Mouse (Mus musculus): ENCODE data around the gene Ssr4.
A peak's percentile ranks its signal among the peaks of the same experiment; 100 is the strongest.
"Not testable (repeated sequence)": the region's sequence is repeated elsewhere in the genome, so short reads cannot be mapped to it uniquely, and the experiment has no call there.

The Ssr4 gene

GRCm38 (mm10) chrX:73786364-73787224 is at the start of gene Ssr4, which contains the start of gene Idh3g:
Gene Ssr4, plus strand, starts transcription at chrX:73787028.
Gene Idh3g, minus strand, starts transcription at chrX:73786897.
- DNase-seq (ENCODE audit: low read depth in 2 of 2, low spot score in 2 of 2): peak; percentile 88 to 94

GRCm38 (mm10) chrX:73738155-73738554 is 48.7 kb upstream of the Ssr4 start:
- no peak for DNase-seq (ENCODE audit: low read depth in 2 of 2, low spot score in 2 of 2)

- no peak for DNase-seq (ENCODE audit: low read depth in 2 of 2, low spot score in 2 of 2)
Measured at GRCm38 (mm10) chrX:73739151-73739550, 47.7 kb upstream of the Ssr4 start.

GRCm38 (mm10) chrX:73739841-73740240 is 47.0 kb upstream of the Ssr4 start:
- DNase-seq (ENCODE audit: low read depth in 2 of 2, low spot score in 2 of 2): not testable (repeated sequence)

- no peak for DNase-seq (ENCODE audit: low read depth in 2 of 2, low spot score in 2 of 2)
Measured at GRCm38 (mm10) chrX:73744774-73745481, 41.9 kb upstream of the Ssr4 start.

GRCm38 (mm10) chrX:73748977-73749376 is 37.9 kb upstream of the Ssr4 start:
- no peak for DNase-seq (ENCODE audit: low read depth in 2 of 2, low spot score in 2 of 2)

- DNase-seq (ENCODE audit: low read depth in 2 of 2, low spot score in 2 of 2): no peak
Measured at GRCm38 (mm10) chrX:73756334-73757140, 30.3 kb upstream of the Ssr4 start, which contains the start of gene Plxnb3. Gene Plxnb3, plus strand, starts transcription at chrX:73757090.

- DNase-seq (ENCODE audit: low read depth in 2 of 2, low spot score in 2 of 2): no peak
Measured at GRCm38 (mm10) chrX:73758611-73759290, 28.1 kb upstream of the Ssr4 start.

- no peak for DNase-seq (ENCODE audit: low read depth in 2 of 2, low spot score in 2 of 2)
Measured at GRCm38 (mm10) chrX:73765311-73765710, 21.5 kb upstream of the Ssr4 start.

GRCm38 (mm10) chrX:73767267-73767666 is 19.6 kb upstream of the Ssr4 start:
- DNase-seq (ENCODE audit: low read depth in 2 of 2, low spot score in 2 of 2): no peak

GRCm38 (mm10) chrX:73774168-73774760 is 12.6 kb upstream of the Ssr4 start, which contains the start of gene Srpk3:
Gene Srpk3, plus strand, starts transcription at chrX:73774405.
- DNase-seq (ENCODE audit: low read depth in 2 of 2, low spot score in 2 of 2): no peak

- DNase-seq (ENCODE audit: low read depth in 2 of 2, low spot score in 2 of 2): no peak
Measured at GRCm38 (mm10) chrX:73774802-73775483, 11.9 kb upstream of the Ssr4 start.

- DNase-seq (ENCODE audit: low read depth in 2 of 2, low spot score in 2 of 2): no peak
Measured at GRCm38 (mm10) chrX:73782227-73782626, 4.6 kb upstream of the Ssr4 start.

- DNase-seq (ENCODE audit: low read depth in 2 of 2, low spot score in 2 of 2): no peak
Measured at GRCm38 (mm10) chrX:73785666-73786065, 1.2 kb upstream of the Ssr4 start.

- DNase-seq (ENCODE audit: low read depth in 2 of 2, low spot score in 2 of 2): no peak
Measured at GRCm38 (mm10) chrX:73787225-73787558, 364 bp downstream of the Ssr4 start.

GRCm38 (mm10) chrX:73788501-73788900 is 1.7 kb downstream of the Ssr4 start:
- DNase-seq (ENCODE audit: low read depth in 2 of 2, low spot score in 2 of 2): no peak

- DNase-seq (ENCODE audit: low read depth in 2 of 2, low spot score in 2 of 2): no peak
Measured at GRCm38 (mm10) chrX:73793039-73793438, 6.2 kb downstream of the Ssr4 start.

- DNase-seq (ENCODE audit: low read depth in 2 of 2, low spot score in 2 of 2): no peak
Measured at GRCm38 (mm10) chrX:73793505-73793904, 6.7 kb downstream of the Ssr4 start.

- no peak for DNase-seq (ENCODE audit: low read depth in 2 of 2, low spot score in 2 of 2)
Measured at GRCm38 (mm10) chrX:73797511-73797910, 10.7 kb downstream of the Ssr4 start.

GRCm38 (mm10) chrX:73798502-73798901 is 11.7 kb downstream of the Ssr4 start:
- DNase-seq (ENCODE audit: low read depth in 2 of 2, low spot score in 2 of 2): peak; percentile 51 to 63
